Mouse (Mus musculus) cerebral cortex, adult 2 months (tissue): Measurements from ENCODE around the gene Rnf151.

ENCODE experiments used
- WGBS: fragments of 180-500 bp; shearing (Covaris S2); methylation state at CpG from one replicate; pipeline ENCODE4 v1.1.7; 2018; 5-methylcytosine and 5-hydroxymethylcytosine counted together

The Rnf151 gene

DNA sequence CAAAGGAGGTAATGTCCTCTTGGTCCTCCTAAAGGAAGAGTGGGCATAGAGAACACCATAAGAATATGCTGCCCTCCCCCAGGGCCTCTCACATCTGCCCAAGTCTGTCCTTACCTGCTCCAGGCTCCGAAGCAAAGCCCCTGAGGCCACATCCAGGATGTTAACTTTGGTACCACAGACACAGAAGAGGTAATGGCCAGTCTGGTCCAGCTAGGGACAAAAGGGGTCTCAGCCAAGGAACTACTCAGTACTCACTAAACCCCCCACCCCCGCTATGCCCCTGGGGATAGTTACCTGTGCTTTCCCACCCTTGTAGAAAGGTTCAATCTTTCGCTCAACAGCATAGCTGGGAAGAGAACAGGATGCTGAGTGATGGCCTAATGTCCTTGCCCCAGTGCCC lies 12.0 kb downstream of the Rnf151 start:
- 95% methylated on average over 3 of the region's 3 CpGs for WGBS

DNA sequence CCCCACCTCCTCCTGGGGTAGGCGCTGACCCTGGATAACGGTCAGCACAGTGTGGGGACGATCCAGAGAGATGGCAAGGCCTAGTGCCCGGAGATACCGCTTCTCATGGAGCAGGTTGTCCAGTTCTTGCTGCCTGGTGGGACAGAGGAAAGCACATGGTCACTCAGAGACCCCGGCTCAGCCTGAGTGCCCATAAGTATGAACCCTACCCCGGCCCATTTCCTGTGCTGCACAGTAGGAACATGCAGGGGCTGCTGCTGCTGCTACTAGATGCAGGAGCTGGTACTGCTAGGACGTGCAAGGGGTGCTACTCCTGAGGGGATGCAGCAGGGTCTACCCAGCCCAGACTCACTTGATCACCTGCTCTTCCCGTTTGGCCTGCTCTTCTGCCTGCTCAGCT lies 16.6 kb downstream of the Rnf151 start:
- 94% methylated on average over 9 of the region's 9 CpGs for WGBS

GRCm38 (mm10) chr17:24699473-24699872 lies 18.4 kb downstream of the Rnf151 start:
- WGBS: 92% methylated on average over 2 of the region's 2 CpGs

DNA sequence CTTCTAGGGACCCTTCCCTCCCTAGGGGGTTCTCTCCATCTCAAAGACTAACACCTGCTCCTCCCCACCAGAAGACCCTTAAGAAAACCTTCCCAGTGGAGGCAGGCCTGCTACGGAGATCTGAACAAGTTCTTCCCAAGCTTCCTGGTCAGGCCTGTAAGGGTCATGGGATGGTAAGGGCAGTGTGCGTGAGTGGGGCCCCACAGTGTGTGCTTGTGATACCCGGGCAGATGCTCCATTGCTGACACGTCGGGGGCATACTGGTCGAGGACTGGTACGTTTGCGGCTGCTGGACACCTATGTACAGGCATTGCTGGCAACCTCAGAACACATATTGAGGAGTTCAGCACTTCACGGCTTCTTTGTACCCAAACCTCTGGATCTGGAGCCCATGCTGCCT lies 19.1 kb downstream of the Rnf151 start:
- WGBS: 75% methylated on average over 9 of the region's 9 CpGs

DNA sequence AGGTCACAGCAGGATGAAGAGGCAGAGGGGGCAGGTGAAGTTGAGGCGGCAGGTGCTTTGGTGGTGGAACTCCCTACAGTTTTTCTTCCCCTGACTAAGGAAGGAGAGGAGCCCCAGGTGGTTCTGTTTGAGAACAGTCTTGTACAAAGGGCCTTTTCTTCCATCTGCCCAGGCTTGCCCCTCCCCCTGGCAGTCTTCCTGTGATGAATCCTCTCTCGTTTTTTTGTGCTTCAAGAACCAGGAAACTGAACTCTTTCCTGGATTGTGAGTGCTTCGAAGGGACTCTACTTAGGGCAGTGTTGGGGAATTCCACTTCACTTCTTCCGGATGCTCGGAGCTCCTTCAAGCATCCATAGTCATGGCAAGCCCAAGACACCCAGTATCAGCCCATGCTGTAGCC lies 19.9 kb downstream of the Rnf151 start:
- 15% methylated on average over 5 of the region's 5 CpGs for WGBS

DNA sequence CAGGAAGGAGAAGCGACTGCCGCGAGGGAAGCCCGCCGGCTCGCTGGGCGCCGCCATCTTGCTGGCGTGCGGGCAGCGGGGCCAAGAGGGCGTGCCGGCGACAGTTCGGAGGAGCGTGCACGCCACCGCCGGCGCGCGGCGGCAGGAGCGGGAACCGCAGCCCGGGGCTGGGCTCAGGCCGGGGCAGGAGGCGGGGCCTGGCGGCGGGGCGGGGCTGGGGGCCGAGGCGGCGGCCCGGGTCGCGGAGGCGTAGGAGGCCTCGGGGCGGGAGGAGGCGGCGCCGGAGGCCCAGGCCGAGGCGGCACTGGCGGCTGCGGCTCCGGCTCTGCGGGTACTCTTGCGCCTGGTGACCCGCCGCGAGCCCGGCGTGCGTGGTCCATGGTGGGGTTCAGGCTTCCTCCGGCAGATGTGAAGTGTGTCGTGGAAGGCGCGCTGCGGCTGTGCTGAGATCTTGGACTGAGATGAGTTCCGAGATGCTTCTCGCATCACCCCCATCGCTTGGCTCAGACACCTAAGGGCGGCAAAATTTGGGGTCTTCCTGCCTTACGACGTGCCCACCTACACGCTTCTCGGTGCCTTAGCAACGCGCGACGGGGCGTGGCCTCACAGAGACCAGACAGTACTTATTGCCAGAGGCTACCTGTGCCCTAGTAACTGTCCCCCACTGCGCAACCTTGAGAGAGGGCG lies 21.7 kb downstream of the Rnf151 start, which contains the start of the genes Gfer and Noxo1:
Gfer (minus strand) TSS at position 146 of the 687 bp plus-strand sequence.
Noxo1 (plus strand) TSS at position 224 of the 687 bp plus-strand sequence.
- whole genome bisulfite sequencing: under 1% methylated on average over 74 of the region's 76 CpGs

- WGBS: 8% methylated on average over 51 of the region's 51 CpGs
These were observed 22.4 kb downstream of the Rnf151 start for GRCm38 (mm10) chr17:24695326-24696010.

DNA sequence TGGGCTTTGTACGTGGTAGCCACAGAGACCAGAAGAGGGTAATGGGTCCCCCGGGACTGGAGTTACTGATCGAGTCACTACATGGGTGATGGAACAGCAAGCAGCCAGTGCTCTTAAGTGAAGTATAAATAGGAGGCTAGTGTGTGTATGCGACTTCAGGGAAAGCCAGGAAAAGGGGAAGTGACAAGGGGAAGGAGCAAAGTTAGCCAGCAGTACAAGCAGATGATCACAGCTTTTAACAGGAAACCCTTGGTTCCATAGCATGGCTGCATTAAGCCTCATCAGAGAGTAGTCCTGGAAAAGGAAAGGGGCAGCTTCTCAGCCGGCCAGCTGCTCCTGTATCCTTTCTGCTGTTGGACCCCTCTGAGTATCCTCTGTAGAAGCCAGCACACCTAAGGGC lies 25.5 kb downstream of the Rnf151 start:
- 86% methylated on average over 5 of the region's 5 CpGs for WGBS

DNA sequence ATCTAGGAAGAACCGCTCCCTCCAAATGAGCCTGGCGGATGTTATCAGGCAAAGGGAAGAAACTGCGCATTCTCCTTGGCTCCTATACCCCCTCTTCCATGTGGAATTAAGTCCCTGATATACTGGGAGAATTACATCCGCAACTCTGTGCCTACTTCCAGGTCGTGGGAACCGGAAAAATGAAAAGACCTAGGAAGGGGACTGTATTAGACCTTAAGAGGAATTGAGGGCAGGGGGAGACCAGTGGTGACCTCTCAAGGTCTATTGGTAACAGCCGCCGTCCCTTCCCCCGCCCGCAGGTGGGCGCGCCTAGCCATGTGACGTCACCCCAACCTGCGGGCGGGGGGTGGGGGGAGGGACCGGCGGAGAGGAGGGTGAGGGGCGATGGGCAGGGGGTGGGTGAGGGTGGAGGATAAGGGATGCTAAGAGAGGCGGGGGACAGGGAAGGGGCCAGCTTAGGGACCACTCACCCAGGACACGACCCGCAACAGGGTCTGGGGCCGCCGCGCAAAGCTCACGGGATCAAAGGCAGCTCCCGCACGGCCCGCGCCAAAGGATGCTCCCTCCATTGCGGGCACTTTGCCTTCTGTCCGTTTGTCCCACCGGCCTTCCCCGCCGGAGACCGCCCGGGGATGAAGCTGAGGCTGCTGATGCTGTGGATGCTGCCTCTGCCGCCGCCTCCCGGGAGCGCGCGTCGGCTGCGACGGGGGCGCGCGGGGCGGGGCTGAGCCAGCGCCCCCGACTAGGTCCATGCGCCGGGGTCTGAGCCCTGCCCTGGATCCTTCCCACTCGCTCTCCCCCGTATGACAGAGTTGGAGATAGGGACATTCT lies 28.4 kb downstream of the Rnf151 start, which contains the start of gene Syngr3:
Syngr3 (minus strand) TSS at position 705 of the 831 bp plus-strand sequence.
- 1% methylated on average over 55 of the region's 55 CpGs for WGBS

DNA sequence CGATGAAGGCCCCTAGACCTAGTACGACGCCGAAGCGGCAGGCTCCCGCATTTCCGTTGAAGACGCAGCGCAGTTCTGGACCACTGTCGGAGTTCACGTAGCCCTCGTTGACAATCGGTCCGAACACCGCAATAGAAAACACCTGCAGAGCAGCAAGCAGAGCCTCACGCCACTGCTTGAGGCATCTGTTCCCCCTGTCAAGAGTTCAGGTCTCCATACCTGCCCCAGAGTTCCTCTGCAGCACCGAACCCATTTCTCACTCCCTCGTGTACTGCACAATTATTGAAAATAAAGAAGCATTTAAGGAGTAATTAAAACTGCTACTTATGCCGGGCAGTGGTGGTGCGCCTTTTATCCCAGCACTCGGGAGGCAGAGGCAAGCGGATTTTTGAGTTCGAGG lies 30.3 kb downstream of the Rnf151 start:
- WGBS: 22% methylated on average over 23 of the region's 23 CpGs

GRCm38 (mm10) chr17:24687146-24687595 lies 30.7 kb downstream of the Rnf151 start:
- WGBS: 7% methylated on average over 25 of the region's 25 CpGs

DNA sequence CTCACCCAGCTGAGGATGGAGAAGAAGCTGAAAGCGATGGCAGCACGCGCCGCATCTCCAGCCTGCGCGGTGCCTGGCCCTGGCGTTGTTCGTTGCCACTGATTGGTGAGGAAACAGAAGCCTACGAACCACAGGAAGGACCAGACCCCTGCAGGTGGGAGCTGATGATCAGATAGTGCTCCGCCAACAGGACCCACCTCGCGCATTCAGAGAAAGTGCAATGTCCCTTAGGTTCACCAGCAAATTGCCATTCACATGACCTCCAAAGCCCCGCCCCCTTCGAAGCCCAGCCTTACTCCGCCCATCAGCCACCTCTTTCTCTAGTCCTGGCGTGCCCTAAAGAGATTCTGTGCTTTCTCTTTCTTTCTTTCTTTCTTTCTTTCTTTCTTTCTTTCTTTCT lies 31.3 kb downstream of the Rnf151 start:
- 43% methylated on average over 16 of the region's 16 CpGs for WGBS

- WGBS: 95% methylated on average over 24 of the region's 24 CpGs
These were observed 40.3 kb downstream of the Rnf151 start for GRCm38 (mm10) chr17:24677500-24678080.

DNA sequence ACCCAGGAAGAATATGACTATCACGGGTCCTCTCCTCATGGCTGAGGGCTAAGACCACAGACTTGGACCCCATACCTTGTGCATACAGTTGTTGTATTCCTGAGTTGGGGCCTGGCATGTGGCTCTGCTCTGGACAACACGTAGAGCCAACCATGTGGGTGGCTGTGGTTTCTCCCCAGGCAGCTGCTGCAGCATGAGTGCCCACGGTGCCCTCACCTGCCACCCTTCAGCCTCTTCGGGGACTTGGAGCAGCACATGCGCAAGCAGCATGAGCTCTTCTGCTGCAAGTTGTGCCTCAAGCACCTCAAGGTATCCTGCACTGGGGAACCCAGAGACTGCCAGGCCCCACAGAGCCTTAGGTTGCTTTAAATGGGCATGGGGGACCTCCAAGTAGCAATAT lies 41.0 kb downstream of the Rnf151 start:
- WGBS: 89% methylated on average over 5 of the region's 5 CpGs

GRCm38 (mm10) chr17:24676187-24676586 lies 41.7 kb downstream of the Rnf151 start:
- 50% methylated on average over 2 of the region's 2 CpGs for whole genome bisulfite sequencing

DNA sequence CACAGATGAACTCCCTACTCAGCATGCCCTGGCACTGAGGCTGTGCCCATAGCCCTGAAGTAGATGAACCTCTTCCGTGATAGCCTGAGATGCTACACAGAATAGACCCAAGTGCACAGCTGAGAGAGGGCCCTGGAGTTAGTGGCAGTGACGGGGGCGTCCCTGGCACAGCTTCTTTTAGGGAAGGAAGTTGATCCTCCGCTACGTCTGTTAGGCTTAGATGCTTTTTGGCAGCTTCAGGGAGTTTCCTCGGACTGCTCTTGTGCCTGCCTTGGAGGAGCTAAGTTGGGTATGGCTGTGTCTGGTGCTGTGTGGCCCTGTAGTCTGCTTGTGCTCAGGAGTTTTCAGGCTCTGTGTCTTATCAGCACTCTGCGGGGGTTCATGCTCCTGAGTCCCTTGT lies 43.6 kb downstream of the Rnf151 start:
- WGBS: 31% methylated on average over 7 of the region's 7 CpGs

DNA sequence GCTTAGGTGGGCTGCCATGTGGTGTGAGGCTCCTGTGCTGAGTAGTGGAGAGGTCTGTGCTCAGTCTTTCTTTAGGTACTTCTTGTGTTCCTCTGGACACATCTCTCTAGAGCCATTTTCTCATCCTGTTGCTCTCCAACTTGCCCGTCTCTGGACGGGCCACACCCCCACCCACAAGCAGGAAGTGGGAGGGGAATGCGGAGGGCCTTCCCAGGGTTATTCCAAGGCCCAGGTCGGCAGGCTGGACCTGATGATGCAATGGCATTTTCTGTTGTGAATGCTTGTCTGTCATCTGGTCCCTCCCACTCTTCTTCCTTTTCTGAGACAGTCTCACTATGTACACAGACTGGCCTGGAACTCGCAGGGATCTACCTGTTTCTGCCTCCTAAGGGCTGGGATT lies 45.7 kb downstream of the Rnf151 start:
- WGBS: 27% methylated on average over 5 of the region's 5 CpGs

- WGBS: 73% methylated on average over 5 of the region's 5 CpGs
These were observed 46.5 kb downstream of the Rnf151 start for GRCm38 (mm10) chr17:24671346-24671745.

DNA sequence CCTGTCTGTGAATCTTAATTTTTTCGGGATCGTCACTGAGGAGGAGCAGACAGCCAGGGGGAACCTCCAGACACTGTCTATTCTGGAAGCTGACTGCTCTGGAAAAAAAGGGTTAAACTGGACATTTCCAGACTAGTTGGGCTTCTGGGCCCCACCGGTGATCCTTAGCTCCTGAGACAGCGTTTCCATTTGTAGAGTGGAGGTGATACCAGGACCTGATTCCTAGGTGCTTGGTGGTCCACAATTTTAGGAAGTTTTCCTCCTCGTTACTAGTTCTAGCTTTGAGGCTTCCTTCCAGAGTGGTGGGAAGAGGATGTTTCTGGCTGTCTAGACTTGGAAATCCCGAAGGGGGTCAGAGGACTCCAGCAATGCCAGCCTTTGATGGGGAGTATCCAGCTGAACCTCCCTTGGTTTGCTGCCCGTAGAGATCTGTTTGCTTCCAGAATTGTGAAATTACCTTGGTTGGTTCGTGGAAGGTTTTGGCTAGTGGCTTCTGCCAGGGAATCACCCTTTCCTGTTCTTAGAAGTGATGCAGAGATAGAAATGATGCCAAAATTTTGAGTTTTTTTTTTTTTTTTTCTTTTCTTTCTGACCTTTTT lies 47.5 kb downstream of the Rnf151 start:
- WGBS: 5% methylated on average over 8 of the region's 8 CpGs

DNA sequence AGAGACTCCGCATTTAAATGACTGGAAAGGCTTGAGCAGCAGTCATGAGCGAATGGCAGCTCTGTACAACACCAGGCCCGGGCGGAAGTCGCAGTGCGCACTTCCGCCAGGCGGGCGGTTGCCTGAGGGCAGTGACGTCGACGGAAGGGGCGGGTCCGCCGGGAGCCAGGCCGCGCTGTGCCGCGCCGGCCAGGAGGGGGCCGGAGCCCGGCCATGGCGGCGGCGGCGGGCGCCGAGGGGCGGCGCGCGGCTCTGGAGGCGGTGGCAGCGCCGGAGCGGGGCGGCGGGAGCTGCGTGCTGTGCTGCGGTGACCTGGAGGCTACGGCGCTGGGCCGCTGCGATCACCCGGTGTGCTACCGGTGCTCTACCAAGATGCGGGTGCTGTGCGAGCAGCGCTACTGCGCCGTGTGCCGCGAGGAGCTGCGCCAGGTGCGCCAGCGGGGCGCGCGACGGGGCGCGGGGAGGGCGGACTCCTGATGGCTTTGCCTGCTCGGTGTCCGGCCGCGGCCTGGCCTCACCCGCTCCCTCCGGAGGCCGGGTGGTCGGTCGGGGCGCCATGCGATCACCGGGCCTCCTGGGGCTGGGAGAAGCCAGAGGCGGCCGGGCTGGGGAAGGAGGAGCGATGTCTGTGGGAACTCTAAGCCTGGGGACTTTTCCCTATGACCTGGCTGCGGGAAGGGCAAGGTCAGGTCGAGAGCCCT lies 48.2 kb downstream of the Rnf151 start, which contains the start of gene Zfp598:
Zfp598 (plus strand) TSS at position 143 of the 701 bp plus-strand sequence.
- under 1% methylated on average over 80 of the region's 80 CpGs for WGBS

DNA sequence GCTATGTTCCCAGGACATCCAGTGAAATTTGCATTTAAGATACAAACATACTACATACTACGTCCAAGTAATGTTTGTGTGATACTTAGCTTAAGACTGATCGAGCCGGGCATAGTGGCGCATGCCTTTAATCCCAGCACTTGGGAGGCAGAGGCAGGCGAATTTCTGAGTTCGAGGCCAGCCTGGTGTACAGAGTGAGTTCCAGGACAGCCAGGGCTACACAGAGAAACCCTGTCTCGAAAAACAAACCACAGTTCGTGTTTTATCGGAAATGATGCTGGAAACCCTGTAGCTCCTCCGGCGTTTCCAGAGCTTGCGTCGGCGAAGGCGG lies 48.7 kb downstream of the Rnf151 start:
- 7% methylated on average over 15 of the region's 15 CpGs for WGBS
